Mouse (Mus musculus): ENCODE data around the gene Pfdn5. TPM values are rescaled to one million over a fixed set of nuclear protein-coding genes. Genes with fewer than 3 reads are reported as not detected.

Pfdn5 gene
- polyA plus RNA-seq, 1 experiment = 47.8 TPM

DNA sequence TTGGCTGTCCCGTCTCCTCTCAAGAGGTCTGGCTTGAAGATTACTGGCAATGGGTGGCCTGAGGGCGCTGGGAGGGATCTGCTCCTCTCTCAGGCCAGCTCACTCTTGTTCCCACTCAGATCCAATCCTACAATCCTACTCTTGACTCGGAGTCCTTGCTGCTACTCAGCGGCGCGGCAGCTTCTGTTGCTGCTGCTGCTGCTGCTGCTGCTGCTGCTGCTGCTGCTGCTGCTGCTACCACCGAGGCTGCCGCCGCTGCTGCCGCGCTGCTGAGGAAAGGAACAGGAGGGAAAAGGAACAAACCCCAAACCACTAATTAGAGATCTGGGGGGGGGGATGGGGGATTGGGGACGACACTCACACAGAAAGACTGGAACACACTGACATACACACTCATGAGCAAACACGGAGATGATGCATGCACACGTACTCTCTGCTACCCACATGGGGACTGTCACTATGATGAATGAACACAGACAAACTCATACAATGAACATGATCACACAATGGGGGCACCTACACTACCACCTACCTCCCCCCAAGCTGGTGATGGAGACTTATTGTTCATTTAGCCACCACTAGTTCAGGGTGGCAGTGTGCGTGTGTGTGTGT, 40.9 kb downstream of the Pfdn5 start, which contains the start of gene Sp7:
Gene Sp7, minus strand, starts transcription at position 450 of the 612 bp plus-strand sequence.
- no peak within 1 kb of the TSS for H3K27ac ChIP-seq (ENCODE audit: insufficient read depth, low read depth, low read length)
- peaks cover 33% of the 10 kb centered on the region for H3K27me3 ChIP-seq (ENCODE audit: control insufficient read depth, insufficient read depth, low read length)
- WGBS = 9% methylated on average over 15 of the region's 15 CpGs
- no peaks in the 10 kb centered on the region for H3K4me1 ChIP-seq (ENCODE audit: control insufficient read depth, insufficient read depth, insufficient read length, low read length)
- no peak within 1 kb of the TSS for H3K4me3 ChIP-seq (ENCODE audit: low read depth, low read length)
- H3K36me3 ChIP-seq (ENCODE audit: control insufficient read depth, insufficient read depth, low read length) = no peaks in the 10 kb centered on the region
- TF ChIP-seq CTCF (IDR thresholded peaks at IDR 0.05; ENCODE audit: extremely low read depth, insufficient read length, insufficient replicate concordance, low read depth, low read length) (no peak), POLR2A (IDR thresholded peaks at IDR 0.05; ENCODE audit: low read depth, low read length) (no peak)

- H3K27ac ChIP-seq (ENCODE audit: insufficient read depth, low read depth, low read length) = no peak overlapping the region
- 14% methylated on average over 13 of the region's 13 CpGs for whole genome bisulfite sequencing
- no peaks in the 10 kb centered on the region for H3K36me3 ChIP-seq (ENCODE audit: control insufficient read depth, insufficient read depth, low read length)
- peaks cover 19% of the 10 kb centered on the region for H3K27me3 ChIP-seq (ENCODE audit: control insufficient read depth, insufficient read depth, low read length)
- H3K4me3 ChIP-seq (ENCODE audit: low read depth, low read length) = no peak overlapping the region
- H3K4me1 ChIP-seq (ENCODE audit: control insufficient read depth, insufficient read depth, insufficient read length, low read length) = no peaks in the 10 kb centered on the region
- no peak for TF ChIP-seq CTCF (IDR thresholded peaks at IDR 0.05; ENCODE audit: extremely low read depth, insufficient read length, insufficient replicate concordance, low read depth, low read length)
- TF ChIP-seq POLR2A (IDR thresholded peaks at IDR 0.05; ENCODE audit: low read depth, low read length) = no peak
These were observed 44.1 kb downstream of the Pfdn5 start for GRCm38 (mm10) chr15:102369972-102370371.

DNA sequence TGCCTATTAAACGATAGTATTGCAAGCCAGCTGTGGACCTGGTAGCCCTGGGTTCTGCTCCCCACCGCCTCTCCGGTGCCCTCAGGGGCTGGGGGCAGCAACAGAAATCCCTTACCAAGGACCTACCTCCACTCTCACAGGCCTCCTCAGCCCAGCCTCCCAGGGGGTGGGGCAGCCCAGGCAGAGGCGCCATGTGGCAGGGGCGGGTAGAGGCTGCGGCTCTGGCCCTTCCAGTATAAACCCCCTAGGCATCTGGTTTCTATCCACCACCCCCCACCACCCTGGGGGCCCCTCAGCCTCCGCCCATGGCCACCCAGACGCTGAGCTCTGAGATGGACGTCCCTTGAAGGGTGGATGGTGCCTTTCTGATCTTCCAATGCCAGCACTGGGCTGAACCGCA, 44.8 kb downstream of the Pfdn5 start:
- H3K27ac ChIP-seq (ENCODE audit: insufficient read depth, low read depth, low read length) = no peak overlapping the region
- peaks cover 18% of the 10 kb centered on the region for H3K27me3 ChIP-seq (ENCODE audit: control insufficient read depth, insufficient read depth, low read length)
- H3K4me3 ChIP-seq (ENCODE audit: low read depth, low read length) = no peak overlapping the region
- H3K4me1 ChIP-seq (ENCODE audit: control insufficient read depth, insufficient read depth, insufficient read length, low read length) = no peaks in the 10 kb centered on the region
- no peak for TF ChIP-seq CTCF (IDR thresholded peaks at IDR 0.05; ENCODE audit: extremely low read depth, insufficient read length, insufficient replicate concordance, low read depth, low read length)
- TF ChIP-seq POLR2A (IDR thresholded peaks at IDR 0.05; ENCODE audit: low read depth, low read length) = no peak
- no peaks in the 10 kb centered on the region for H3K36me3 ChIP-seq (ENCODE audit: control insufficient read depth, insufficient read depth, low read length)
- WGBS = 27% methylated on average over 10 of the region's 10 CpGs

DNA sequence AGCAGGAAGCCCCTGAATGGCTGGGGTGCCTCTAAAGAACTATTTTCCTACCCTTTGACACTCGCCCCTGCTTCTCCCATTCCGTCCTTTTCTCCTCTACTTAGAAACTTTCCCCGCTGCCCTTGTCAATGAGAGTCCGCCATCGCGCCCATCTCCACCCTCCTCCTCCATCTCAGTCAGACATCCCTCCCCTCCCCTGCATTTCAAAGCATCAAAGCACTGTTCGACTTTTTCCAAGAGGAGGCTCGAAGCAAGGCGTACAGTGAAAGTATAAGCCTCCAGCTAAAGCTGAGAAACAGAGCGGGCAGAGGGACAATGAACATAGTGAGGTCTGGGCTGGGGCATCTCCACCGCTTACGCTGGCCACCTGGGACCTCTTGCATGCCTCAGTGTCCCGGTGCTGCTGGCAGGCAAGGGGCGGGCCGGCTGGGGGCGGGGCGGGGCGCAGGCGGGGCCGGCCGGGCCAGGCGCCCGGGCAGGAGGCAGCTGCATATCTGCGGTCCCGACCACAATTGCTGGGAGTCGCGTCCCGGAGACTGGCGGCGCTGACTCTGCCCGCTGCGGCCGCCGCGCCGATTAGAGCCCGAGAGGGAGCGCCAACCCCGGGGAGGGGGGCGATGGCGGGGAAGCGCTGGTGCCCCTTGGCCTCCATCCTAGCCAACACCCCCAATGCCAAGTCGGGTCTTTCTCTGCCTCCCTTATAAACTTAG, 50.7 kb downstream of the Pfdn5 start:
- no peaks in the 10 kb centered on the region for H3K36me3 ChIP-seq (ENCODE audit: control insufficient read depth, insufficient read depth, low read length)
- TF ChIP-seq POLR2A (IDR thresholded peaks at IDR 0.05; ENCODE audit: low read depth, low read length) (no peak), CTCF (IDR thresholded peaks at IDR 0.05; ENCODE audit: extremely low read depth, insufficient read length, insufficient replicate concordance, low read depth, low read length) (no peak)

GRCm38 (mm10) chr15:102377163-102377543, 51.2 kb downstream of the Pfdn5 start:
- H3K4me1 ChIP-seq (ENCODE audit: control insufficient read depth, insufficient read depth, insufficient read length, low read length) = peaks cover 3% of the 10 kb centered on the region
- H3K4me3 ChIP-seq (ENCODE audit: low read depth, low read length) = peak overlapping the region; percentile 70
- no peaks in the 10 kb centered on the region for H3K27me3 ChIP-seq (ENCODE audit: control insufficient read depth, insufficient read depth, low read length)
- TF ChIP-seq CTCF (IDR thresholded peaks at IDR 0.05; ENCODE audit: extremely low read depth, insufficient read length, insufficient replicate concordance, low read depth, low read length) (peak; percentile 94), POLR2A (IDR thresholded peaks at IDR 0.05; ENCODE audit: low read depth, low read length) (no peak)
- H3K36me3 ChIP-seq (ENCODE audit: control insufficient read depth, insufficient read depth, low read length) = no peaks in the 10 kb centered on the region
- WGBS = under 1% methylated on average over 7 of the region's 7 CpGs
- peak overlapping the region; percentile 24 for H3K27ac ChIP-seq (ENCODE audit: insufficient read depth, low read depth, low read length)

More for the DNA sequence above, 50.7 kb downstream of the Pfdn5 start:
- no peaks in the 10 kb centered on the region for H3K27me3 ChIP-seq (ENCODE audit: control insufficient read depth, insufficient read depth, low read length)
- no peaks in the 10 kb centered on the region for H3K4me1 ChIP-seq (ENCODE audit: control insufficient read depth, insufficient read depth, insufficient read length, low read length)
- peak overlapping the region; percentile 70 for H3K4me3 ChIP-seq (ENCODE audit: low read depth, low read length)
- H3K27ac ChIP-seq (ENCODE audit: insufficient read depth, low read depth, low read length) = peak overlapping the region; percentile 24
- WGBS = 3% methylated on average over 43 of the region's 43 CpGs

- H3K4me1 ChIP-seq (ENCODE audit: control insufficient read depth, insufficient read depth, insufficient read length, low read length) = peaks cover 3% of the 10 kb centered on the region
- TF ChIP-seq CTCF (IDR thresholded peaks at IDR 0.05; ENCODE audit: extremely low read depth, insufficient read length, insufficient replicate concordance, low read depth, low read length) (no peak), POLR2A (IDR thresholded peaks at IDR 0.05; ENCODE audit: low read depth, low read length) (no peak)
- WGBS = 20% methylated on average over 10 of the region's 10 CpGs
- H3K36me3 ChIP-seq (ENCODE audit: control insufficient read depth, insufficient read depth, low read length) = no peaks in the 10 kb centered on the region
- no peak overlapping the region for H3K4me3 ChIP-seq (ENCODE audit: low read depth, low read length)
- H3K27ac ChIP-seq (ENCODE audit: insufficient read depth, low read depth, low read length) = no peak overlapping the region
- no peaks in the 10 kb centered on the region for H3K27me3 ChIP-seq (ENCODE audit: control insufficient read depth, insufficient read depth, low read length)
These were observed 51.9 kb downstream of the Pfdn5 start for GRCm38 (mm10) chr15:102377810-102378262.

Other genes with a start within 250 kb of the Pfdn5 start
- gene Tns2, start 225.7 kb upstream of the Pfdn5 start, polyA plus RNA-seq (2012; rRNA removed) = 26.4 and 42.5 TPM in 2 replicates
- 22.7 and 48.8 TPM in 2 replicates for gene Spryd3, start 189.9 kb upstream of the Pfdn5 start, polyA plus RNA-seq (2012; rRNA removed)
- 5.4 and 22.3 TPM in 2 replicates for gene Igfbp6, start 181.8 kb upstream of the Pfdn5 start, polyA plus RNA-seq (2012; rRNA removed)
- 94.1 and 454 TPM in 2 replicates for gene Soat2, start 175.6 kb upstream of the Pfdn5 start, polyA plus RNA-seq (2012; rRNA removed)
- 5.7 and 13.4 TPM in 2 replicates for gene Zfp740, start 122.9 kb upstream of the Pfdn5 start, polyA plus RNA-seq (2012; rRNA removed)
- 12.7 and 21.1 TPM in 2 replicates for gene Csad, start 121.4 kb upstream of the Pfdn5 start, polyA plus RNA-seq (2012; rRNA removed)
- 16.4 and 23.2 TPM in 2 replicates for gene Itgb7, start 94.2 kb upstream of the Pfdn5 start, polyA plus RNA-seq (2012; rRNA removed)
- 5.9 and 6.7 TPM in 2 replicates for gene Rarg, start 68.6 kb upstream of the Pfdn5 start, polyA plus RNA-seq (2012; rRNA removed)
- not detected in 2 replicates for gene Gm9918, start 55.6 kb upstream of the Pfdn5 start, polyA plus RNA-seq (2012; rRNA removed)
- gene Mfsd5, start 46.7 kb upstream of the Pfdn5 start, polyA plus RNA-seq (2012; rRNA removed) = 38.0 and 67.0 TPM in 2 replicates
- gene Espl1, start 29.9 kb upstream of the Pfdn5 start, polyA plus RNA-seq (2012; rRNA removed) = 3.6 and 5.8 TPM in 2 replicates
- 15.9 and 30.0 TPM in 2 replicates for gene Myg1, start 5.6 kb downstream of the Pfdn5 start, polyA plus RNA-seq (2012; rRNA removed)
- 10.2 and 20.3 TPM in 2 replicates for gene Aaas, start 24.7 kb downstream of the Pfdn5 start, polyA plus RNA-seq (2012; rRNA removed)
- gene Sp7, start 41.1 kb downstream of the Pfdn5 start, polyA plus RNA-seq (2012; rRNA removed) = not detected in 2 replicates
- gene Sp1, start 80.0 kb downstream of the Pfdn5 start, polyA plus RNA-seq (2012; rRNA removed) = 7.0 and 13.8 TPM in 2 replicates
- 0.18 and 2.7 TPM in 2 replicates for gene Amhr2, start 119.3 kb downstream of the Pfdn5 start, polyA plus RNA-seq (2012; rRNA removed)
- gene Prr13, start 132.9 kb downstream of the Pfdn5 start, polyA plus RNA-seq (2012; rRNA removed) = 351 and 585 TPM in 2 replicates
- 215 and 442 TPM in 2 replicates for gene Pcbp2, start 144.4 kb downstream of the Pfdn5 start, polyA plus RNA-seq (2012; rRNA removed)
- not detected in 2 replicates for gene Gm10337, start 177.6 kb downstream of the Pfdn5 start, polyA plus RNA-seq (2012; rRNA removed)
- 1.4 and 2.1 TPM in 2 replicates for gene Map3k12, start 190.9 kb downstream of the Pfdn5 start, polyA plus RNA-seq (2012; rRNA removed)
- gene Tarbp2, start 192.1 kb downstream of the Pfdn5 start, polyA plus RNA-seq (2012; rRNA removed) = 43.2 and 71.1 TPM in 2 replicates
- gene Npff, start 198.8 kb downstream of the Pfdn5 start, polyA plus RNA-seq (2012; rRNA removed) = 2.3 and 2.7 TPM in 2 replicates